Mouse (Mus musculus) neural tube, embryonic 15.5 days (tissue): Measurements from ENCODE around the gene Sdc1. TPM values are rescaled to one million over a fixed set of nuclear protein-coding genes. Genes with fewer than 3 reads are reported as not detected.

ENCODE experiments used
- ATAC-seq: fragments of 200-750 bp; cut with Nextera tagmentation; 2 replicates; pipeline ENCODE4 v1.8.0; 2017; ENCODE audit warnings: mild to moderate bottlenecking, moderate TSS enrichment, moderate library complexity; ENCODE audit not compliant: low FRiP score
- H3K27ac ChIP-seq: fragments of 300-500 bp; sonication (generic); replicated peaks from 2 replicates; pipeline ENCODE4 v1.5.1; 2015; ENCODE audit warnings: mild to moderate bottlenecking, inconsistent platforms
- H3K27me3 ChIP-seq: fragments of 300-500 bp; sonication (generic); replicated peaks from 2 replicates; pipeline ENCODE4 v1.6.1; 2015; ENCODE audit warnings: inconsistent platforms
- H3K36me3 ChIP-seq: fragments of 300-500 bp; sonication (generic); 2 replicates; pipeline ENCODE4 v1.6.1; 2015; ENCODE audit warnings: inconsistent platforms
- H3K4me1 ChIP-seq: fragments of 300-500 bp; sonication (generic); 2 replicates; pipeline ENCODE4 v1.6.1; 2015; ENCODE audit warnings: inconsistent platforms
- H3K4me2 ChIP-seq: fragments of 300-500 bp; sonication (generic); 2 replicates; pipeline ENCODE4 v1.6.1; 2015; ENCODE audit warnings: inconsistent platforms, mild to moderate bottlenecking, moderate library complexity
- H3K4me3 ChIP-seq: fragments of 300-500 bp; sonication (generic); replicated peaks from 2 replicates; pipeline ENCODE4 v1.5.1; 2015; ENCODE audit warnings: mild to moderate bottlenecking, inconsistent platforms
- H3K9ac ChIP-seq: fragments of 300-500 bp; sonication (generic); replicated peaks from 2 replicates; pipeline ENCODE4 v1.6.1; 2015; ENCODE audit warnings: mild to moderate bottlenecking, inconsistent platforms
- H3K9me3 ChIP-seq: fragments of 300-500 bp; sonication (generic); replicated peaks from 2 replicates; pipeline ENCODE4 v1.6.1; 2016; ENCODE audit warnings: inconsistent platforms
- WGBS: fragments of 180-500 bp; shearing (Covaris S2); methylation state at CpG from one replicate; pipeline ENCODE4 v1.1.7; 2015; ENCODE audit warnings: mixed read lengths; 5-methylcytosine and 5-hydroxymethylcytosine counted together
- polyA plus RNA-seq: library from polyadenylated mRNA; unstranded; fragments of >200 nt; fragmentation: Nextera tagmentation; extraction: Ambion mirVana; gene quantifications from 2 replicates; pipeline ENCODE4 v1.2.1, GENCODE M21; 2015

Sdc1 gene
- polyA plus RNA-seq, result 15.0 and 26.1 TPM in 2 replicates

DNA sequence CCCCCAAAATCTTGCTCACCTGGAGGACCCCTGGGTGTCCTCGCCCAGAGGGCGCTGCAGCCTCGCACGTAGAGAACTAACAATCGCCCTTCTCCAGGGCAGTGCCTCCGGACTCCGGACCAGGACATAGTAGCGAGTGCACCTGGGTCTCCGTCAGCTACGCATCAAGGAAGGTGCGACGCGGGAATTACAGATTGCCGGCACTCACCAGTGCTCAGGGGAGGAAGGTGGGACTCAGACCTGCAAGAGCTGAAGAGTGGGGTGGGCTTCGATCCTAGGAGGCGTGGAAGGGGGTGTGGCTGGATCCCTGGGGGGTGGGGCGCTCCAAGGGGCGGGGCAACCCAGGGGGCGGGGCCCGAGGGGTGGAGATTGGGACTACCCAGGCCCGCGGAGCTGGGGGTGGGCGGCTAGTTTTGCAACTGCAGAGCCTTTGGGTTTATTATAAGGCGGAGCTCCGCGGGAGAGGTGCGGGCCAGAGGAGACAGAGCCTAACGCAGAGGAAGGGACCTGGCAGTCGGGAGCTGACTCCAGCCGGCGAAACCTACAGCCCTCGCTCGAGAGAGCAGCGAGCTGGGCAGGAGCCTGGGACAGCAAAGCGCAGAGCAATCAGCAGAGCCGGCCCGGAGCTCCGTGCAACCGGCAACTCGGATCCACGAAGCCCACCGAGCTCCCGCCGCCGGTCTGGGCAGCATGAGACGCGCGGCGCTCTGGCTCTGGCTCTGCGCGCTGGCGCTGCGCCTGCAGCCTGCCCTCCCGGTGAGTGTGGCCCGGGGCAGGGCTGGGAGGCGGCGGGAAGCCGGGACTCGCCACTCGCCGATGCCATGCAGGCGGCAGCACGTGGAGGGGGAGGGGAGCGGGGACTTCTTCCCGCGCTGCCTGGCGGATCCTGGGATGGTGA is at the start of gene Sdc1:
TSS of gene Sdc1 (plus strand) at position 378 of the 898 bp plus-strand sequence.
- Histone ChIP-seq H3K9ac (peak within 1 kb of the TSS; percentile 68), H3K4me2 (peak within 1 kb of the TSS; percentile 100), H3K4me1 (peaks cover 24% of the 10 kb centered on the region), H3K27ac (peak within 1 kb of the TSS; percentile 77), H3K36me3 (no peaks in the 10 kb centered on the region), H3K9me3 (no peaks in the 10 kb centered on the region), H3K27me3 (no peaks in the 10 kb centered on the region), H3K4me3 (peak within 1 kb of the TSS; percentile 66)
- WGBS, result under 1% methylated on average over 64 of the region's 67 CpGs
- peak; percentile 85 for ATAC-seq

DNA sequence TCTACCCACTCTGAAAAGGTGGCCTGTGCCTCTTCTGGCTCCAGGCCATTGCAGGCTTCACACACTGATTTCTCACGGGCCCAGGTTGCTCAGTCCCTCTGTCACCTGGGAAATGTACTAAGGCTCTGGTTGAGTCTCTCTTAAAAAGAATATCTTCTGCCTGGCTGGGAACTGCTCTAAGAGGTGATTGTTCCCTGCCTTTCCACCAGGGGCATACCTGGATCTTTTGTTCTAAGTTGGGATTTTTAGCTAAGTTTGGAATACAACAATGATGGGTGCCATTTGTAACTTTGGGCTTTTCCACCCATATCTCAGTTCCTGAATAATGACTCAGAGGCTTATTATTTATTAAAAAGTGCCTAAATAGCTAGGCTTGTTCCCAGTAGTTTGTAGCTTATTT is 44.2 kb upstream of the Sdc1 start:
- ATAC-seq, result no peak
- H3K27ac ChIP-seq, result no peak overlapping the region
- 71% methylated on average over 1 of the region's 1 CpGs for WGBS

DNA sequence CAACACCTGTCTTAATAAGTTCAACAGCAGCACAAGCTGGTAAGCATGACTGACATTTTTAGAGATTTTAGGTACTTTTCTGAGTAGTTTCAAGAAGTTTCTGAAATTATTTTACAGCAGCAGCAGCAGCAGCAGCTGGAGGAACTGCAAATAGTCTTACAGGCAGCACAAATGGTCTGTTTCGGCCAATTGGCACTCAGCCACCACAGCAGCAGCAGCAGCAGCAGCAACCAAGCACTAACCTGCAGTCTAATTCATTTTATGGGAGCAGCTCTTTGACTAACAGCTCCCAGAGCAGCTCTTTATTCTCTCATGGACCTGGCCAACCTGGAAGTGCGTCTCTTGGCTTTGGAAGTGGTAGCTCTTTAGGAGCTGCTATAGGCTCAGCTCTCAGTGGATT is 42.4 kb upstream of the Sdc1 start:
- H3K27me3 ChIP-seq, result no peaks in the 10 kb centered on the region
- H3K9me3 ChIP-seq, result no peaks in the 10 kb centered on the region
- no peak overlapping the region for H3K4me3 ChIP-seq
- no peak overlapping the region for H3K9ac ChIP-seq
- 40% methylated on average over 2 of the region's 2 CpGs for WGBS
- no peaks in the 10 kb centered on the region; the same call in 1 of the 2 replicates for H3K4me1 ChIP-seq
- peaks cover 29% of the 10 kb centered on the region for H3K36me3 ChIP-seq
- ATAC-seq, result no peak
- no peak overlapping the region for H3K4me2 ChIP-seq
- no peak overlapping the region for H3K27ac ChIP-seq

More for the DNA sequence above, 44.2 kb upstream of the Sdc1 start:
- no peaks in the 10 kb centered on the region for H3K27me3 ChIP-seq
- no peak overlapping the region for H3K4me2 ChIP-seq
- H3K36me3 ChIP-seq, result peaks cover 33% of the 10 kb centered on the region
- no peak overlapping the region for H3K9ac ChIP-seq
- H3K9me3 ChIP-seq, result no peaks in the 10 kb centered on the region
- no peaks in the 10 kb centered on the region; the same call in 1 of the 2 replicates for H3K4me1 ChIP-seq
- H3K4me3 ChIP-seq, result no peak overlapping the region

DNA sequence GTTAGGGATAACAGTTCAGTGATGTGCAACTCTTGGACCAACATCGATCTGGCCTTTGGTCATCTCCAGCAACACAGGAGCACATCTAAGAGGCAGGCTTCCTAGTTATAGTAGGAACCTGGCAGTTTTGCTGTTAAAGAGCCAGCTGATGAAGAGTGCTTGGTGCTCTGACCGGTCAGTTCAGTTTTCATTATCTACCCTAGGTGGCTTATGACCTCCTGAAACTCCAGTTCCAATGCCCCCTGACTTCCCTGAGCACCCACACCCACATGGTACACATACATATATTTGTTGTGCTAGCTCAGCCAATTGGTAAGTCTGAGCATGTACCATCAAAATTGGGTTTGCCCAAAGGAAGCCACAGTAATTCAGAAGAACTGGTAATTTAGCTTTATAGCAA is 17.5 kb upstream of the Sdc1 start:
- Histone ChIP-seq H3K9ac (no peak overlapping the region), H3K36me3 (peaks cover 32% of the 10 kb centered on the region), H3K4me2 (no peak overlapping the region), H3K27ac (no peak overlapping the region), H3K4me1 (no peaks in the 10 kb centered on the region), H3K27me3 (no peaks in the 10 kb centered on the region), H3K4me3 (no peak overlapping the region), H3K9me3 (no peaks in the 10 kb centered on the region)
- WGBS, result 97% methylated on average over 2 of the region's 2 CpGs
- no peak for ATAC-seq

DNA sequence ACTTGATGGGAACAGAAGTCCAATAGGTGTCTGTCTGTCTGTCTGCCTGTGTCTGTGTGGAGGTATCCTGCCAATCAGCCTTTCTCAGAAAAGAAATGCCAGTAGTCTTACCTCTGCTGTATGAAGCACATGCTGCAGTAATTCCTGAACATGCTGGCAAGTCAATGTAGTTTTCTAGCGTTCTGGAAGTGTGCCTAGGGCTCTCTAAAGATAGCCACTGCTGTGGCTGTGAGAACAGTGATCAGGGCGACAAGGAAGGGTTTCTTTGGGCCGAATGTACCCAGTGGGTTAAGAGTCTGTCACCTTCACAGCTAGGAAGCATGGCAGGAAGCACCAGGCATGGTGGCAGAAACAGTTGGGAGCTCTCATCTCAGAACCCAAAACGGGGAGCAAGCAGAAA is 17.0 kb upstream of the Sdc1 start:
- 89% methylated on average over 4 of the region's 4 CpGs for WGBS
- H3K27ac ChIP-seq, result no peak overlapping the region
- H3K9ac ChIP-seq, result no peak overlapping the region
- no peak overlapping the region for H3K4me3 ChIP-seq
- ATAC-seq, result no peak
- H3K9me3 ChIP-seq, result no peaks in the 10 kb centered on the region
- no peak overlapping the region for H3K4me2 ChIP-seq
- H3K27me3 ChIP-seq, result no peaks in the 10 kb centered on the region
- no peaks in the 10 kb centered on the region for H3K4me1 ChIP-seq
- H3K36me3 ChIP-seq, result peaks cover 27% of the 10 kb centered on the region

DNA sequence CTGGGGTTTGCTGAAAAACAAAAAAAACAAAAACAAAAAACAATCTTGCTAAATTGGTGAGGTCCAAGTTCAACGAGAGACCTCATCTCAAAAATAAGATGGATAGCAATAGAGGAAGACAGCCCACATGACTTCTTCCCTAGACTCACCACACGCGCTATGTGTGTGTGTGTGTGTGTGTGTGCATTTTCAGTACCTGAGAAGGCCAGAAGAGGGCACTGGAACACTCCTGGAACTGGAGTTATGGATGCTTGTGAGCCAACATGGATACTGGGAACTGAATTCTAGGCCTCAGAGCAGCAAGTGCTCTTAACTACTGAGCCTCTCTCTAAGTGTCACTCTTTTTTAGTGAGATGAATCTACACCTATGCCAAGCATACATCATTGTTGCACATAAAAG is 13.1 kb upstream of the Sdc1 start:
- Histone ChIP-seq H3K4me1 (no peaks in the 10 kb centered on the region), H3K27ac (no peak overlapping the region), H3K9me3 (no peaks in the 10 kb centered on the region), H3K36me3 (peaks cover 18% of the 10 kb centered on the region), H3K4me3 (no peak overlapping the region), H3K9ac (no peak overlapping the region), H3K4me2 (no peak overlapping the region), H3K27me3 (no peaks in the 10 kb centered on the region)
- WGBS, result 97% methylated on average over 3 of the region's 3 CpGs
- ATAC-seq, result no peak

DNA sequence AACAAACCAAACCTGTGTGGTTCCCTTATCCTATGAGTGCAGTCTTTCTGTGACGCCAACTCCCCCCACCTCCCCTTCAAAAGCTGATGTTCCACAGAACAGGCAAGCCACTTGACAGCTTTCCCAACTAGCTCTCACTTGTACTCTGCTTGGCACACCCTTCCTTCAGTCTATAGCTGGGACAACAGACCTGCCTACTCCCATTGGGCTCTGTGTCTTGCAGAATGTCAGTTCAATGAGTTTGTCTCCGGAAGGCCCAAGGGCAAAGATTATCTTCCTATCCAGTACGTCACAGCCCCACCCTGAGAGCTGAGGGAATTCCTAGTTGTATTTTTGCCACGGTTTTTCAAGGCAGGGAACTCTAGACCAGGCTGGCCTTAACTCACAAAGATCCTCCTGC is 12.0 kb upstream of the Sdc1 start:
- Histone ChIP-seq H3K27me3 (no peaks in the 10 kb centered on the region), H3K4me2 (no peak overlapping the region), H3K4me3 (no peak overlapping the region), H3K9ac (no peak overlapping the region), H3K36me3 (peaks cover 11% of the 10 kb centered on the region), H3K9me3 (no peaks in the 10 kb centered on the region), H3K4me1 (no peaks in the 10 kb centered on the region), H3K27ac (no peak overlapping the region)
- WGBS, result 82% methylated on average over 4 of the region's 4 CpGs
- ATAC-seq, result no peak

DNA sequence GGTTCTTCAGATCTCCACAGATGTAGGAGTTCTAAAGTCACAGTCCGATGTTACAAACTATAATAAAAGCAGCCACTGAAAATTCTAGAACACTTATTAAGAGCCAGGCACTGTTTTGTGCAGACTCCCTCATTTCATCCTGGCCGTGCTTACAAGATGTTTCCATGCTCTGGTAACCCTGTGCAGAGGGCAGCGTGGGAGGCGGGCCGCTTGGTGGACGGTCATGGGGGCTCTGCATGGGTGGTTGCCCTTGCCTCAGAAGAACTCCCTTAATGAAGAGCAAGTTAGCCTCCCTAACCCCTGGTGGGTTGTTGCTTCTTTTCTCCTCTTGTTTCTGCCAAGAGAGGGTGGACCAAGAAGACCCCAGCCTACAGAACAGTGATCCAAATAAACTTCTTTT is 11.3 kb upstream of the Sdc1 start:
- Histone ChIP-seq H3K27ac (no peak overlapping the region), H3K4me2 (no peak overlapping the region), H3K9me3 (no peaks in the 10 kb centered on the region), H3K9ac (no peak overlapping the region), H3K4me3 (no peak overlapping the region), H3K27me3 (no peaks in the 10 kb centered on the region), H3K36me3 (peaks cover 11% of the 10 kb centered on the region), H3K4me1 (no peaks in the 10 kb centered on the region)
- WGBS, result 94% methylated on average over 6 of the region's 6 CpGs
- no peak for ATAC-seq

DNA sequence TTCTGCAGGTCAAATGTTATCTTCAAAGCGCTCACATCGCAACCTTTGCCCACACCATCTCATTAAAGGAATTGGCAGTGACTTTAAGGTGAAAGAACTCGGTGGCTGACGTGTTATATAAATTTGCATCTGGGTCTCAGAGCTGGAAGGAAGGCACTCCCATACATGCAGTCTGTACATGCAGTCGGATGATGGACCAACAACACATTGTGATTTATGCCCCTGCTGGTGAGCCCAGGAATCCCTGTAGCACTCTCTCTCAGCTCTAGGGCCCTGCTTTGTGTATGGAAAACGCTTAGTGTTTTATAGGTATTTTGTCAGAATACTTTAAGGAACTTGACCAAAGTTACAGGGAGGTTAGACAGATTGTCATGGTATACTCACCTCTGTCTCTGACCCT is 10.6 kb upstream of the Sdc1 start:
- Histone ChIP-seq H3K9ac (no peak overlapping the region), H3K27me3 (no peaks in the 10 kb centered on the region), H3K4me2 (no peak overlapping the region), H3K9me3 (no peaks in the 10 kb centered on the region), H3K4me1 (no peaks in the 10 kb centered on the region), H3K36me3 (peaks cover 7% of the 10 kb centered on the region; the same call in 1 of the 2 replicates), H3K27ac (no peak overlapping the region), H3K4me3 (no peak overlapping the region)
- 85% methylated on average over 6 of the region's 6 CpGs for WGBS
- no peak for ATAC-seq

DNA sequence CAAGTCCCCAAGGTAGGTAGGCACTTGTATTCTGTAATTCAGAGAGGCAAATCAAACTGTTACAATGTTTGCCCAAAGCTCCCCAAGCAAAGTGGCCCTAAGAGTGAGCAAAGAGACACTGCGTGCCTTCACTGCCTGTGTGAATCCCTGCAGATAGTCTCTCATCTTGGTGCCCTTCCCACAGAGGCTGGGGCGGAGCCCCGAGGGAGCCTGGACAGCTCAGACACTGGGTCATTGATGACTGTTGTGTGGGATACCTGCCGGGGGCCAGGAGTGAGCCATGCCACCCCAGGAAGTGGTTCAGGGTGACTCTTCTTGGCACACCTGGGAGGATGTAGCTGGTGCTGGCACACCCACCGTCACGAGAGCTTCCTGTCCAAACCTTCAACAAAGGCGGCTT is 10.1 kb upstream of the Sdc1 start:
- WGBS, result 86% methylated on average over 7 of the region's 7 CpGs
- H3K9me3 ChIP-seq, result no peaks in the 10 kb centered on the region
- H3K4me1 ChIP-seq, result no peaks in the 10 kb centered on the region
- no peaks in the 10 kb centered on the region for H3K27me3 ChIP-seq
- no peak overlapping the region for H3K27ac ChIP-seq
- no peak overlapping the region for H3K9ac ChIP-seq
- no peak overlapping the region for H3K4me2 ChIP-seq
- ATAC-seq, result no peak
- peaks cover 6% of the 10 kb centered on the region; the same call in 1 of the 2 replicates for H3K36me3 ChIP-seq
- H3K4me3 ChIP-seq, result no peak overlapping the region

DNA sequence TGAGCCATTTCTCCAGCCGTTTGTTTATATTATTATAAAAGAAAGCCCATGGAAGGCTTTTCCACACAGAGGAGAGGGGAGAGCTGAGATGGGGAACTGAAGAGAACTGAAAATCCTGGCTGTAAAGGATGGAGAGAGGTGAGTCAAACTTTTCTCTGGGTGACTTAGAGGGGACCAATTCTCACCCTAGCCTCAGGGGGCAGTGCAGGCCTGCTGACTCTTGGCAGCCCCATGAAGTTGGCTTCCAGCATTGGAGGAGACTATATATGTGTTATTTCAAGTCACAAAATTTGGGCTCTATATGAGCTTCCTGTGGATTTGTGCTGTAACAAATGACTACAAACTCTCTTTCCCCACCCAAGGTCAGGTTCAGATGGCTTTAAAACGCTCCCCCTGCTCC is 8.5 kb upstream of the Sdc1 start:
- no peak overlapping the region for H3K27ac ChIP-seq
- H3K9ac ChIP-seq, result no peak overlapping the region
- H3K4me2 ChIP-seq, result no peak overlapping the region
- WGBS, result 75% methylated on average over 2 of the region's 2 CpGs
- no peak overlapping the region for H3K4me3 ChIP-seq
- no peaks in the 10 kb centered on the region for H3K4me1 ChIP-seq
- peaks cover 3% of the 10 kb centered on the region; the same call in 1 of the 2 replicates for H3K36me3 ChIP-seq
- no peaks in the 10 kb centered on the region for H3K27me3 ChIP-seq
- no peak for ATAC-seq
- no peaks in the 10 kb centered on the region for H3K9me3 ChIP-seq

DNA sequence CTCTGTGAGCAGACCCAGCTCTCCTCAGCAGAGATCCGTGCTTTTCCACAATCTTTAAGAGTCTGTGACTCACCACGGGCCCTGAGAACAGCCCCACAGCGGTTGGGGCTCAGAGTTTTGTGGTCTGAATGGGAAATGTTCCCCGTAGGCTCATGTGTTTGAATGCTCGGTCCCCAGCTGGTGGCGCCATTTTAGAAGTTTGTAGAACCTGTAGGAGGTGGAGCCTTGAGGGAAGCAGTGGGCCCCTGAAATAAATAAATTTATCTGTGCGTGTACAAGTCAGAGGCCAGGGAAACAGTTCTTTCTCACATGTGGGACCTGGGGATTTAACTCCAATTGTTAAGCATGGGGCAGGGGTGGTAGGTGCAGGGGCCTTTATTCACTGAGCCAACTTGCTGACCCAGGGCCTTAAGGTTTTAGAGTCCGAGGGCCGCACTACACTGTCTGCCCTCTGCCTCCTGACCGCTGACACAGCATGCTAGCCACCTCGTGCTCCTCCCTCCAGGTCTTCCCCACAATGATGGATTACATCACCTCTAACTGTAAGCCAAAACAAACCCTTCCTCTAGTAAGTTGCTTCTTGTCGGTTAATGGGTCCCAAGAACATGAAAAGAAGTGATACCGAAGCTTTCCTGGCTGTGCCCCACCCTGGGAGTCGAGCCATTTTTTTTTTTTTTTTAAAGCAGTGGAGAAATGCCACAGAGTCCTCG is 6.7 kb upstream of the Sdc1 start:
- Histone ChIP-seq H3K36me3 (no peaks in the 10 kb centered on the region), H3K4me1 (no peaks in the 10 kb centered on the region), H3K4me3 (no peak overlapping the region), H3K27me3 (no peaks in the 10 kb centered on the region), H3K9ac (no peak overlapping the region), H3K9me3 (no peaks in the 10 kb centered on the region), H3K4me2 (no peak overlapping the region), H3K27ac (no peak overlapping the region)
- WGBS, result 81% methylated on average over 15 of the region's 15 CpGs
- ATAC-seq, result no peak
